Mouse (Mus musculus) bone marrow, adult 2 months (tissue): Measurements from ENCODE around the gene Sf1. TPM values are rescaled to one million over a fixed set of nuclear protein-coding genes. Genes with fewer than 3 reads are reported as not detected.
A peak's percentile ranks its signal among the peaks of the same experiment; 100 is the strongest.

Experiments used
- H3K27ac ChIP-seq: fragments of 200-500 bp; 2 replicates; pipeline ENCODE4 v1.5.1; 2012; ENCODE audit warnings: low read depth, mild to moderate bottlenecking, control low read depth, inconsistent platforms, low read length; ENCODE audit not compliant: control insufficient read depth, poor library complexity, insufficient read depth
- H3K4me1 ChIP-seq: fragments of 200-500 bp; 2 replicates; pipeline ENCODE4 v1.6.1; 2011; ENCODE audit warnings: low read length; ENCODE audit not compliant: control insufficient read depth, insufficient read depth
- H3K4me3 ChIP-seq: fragments of 200-500 bp; replicated peaks from 2 replicates; pipeline ENCODE3; 2011; ENCODE audit warnings: mild to moderate bottlenecking, low read depth, low read length, control low read depth; ENCODE audit not compliant: control insufficient read depth
- CTCF ChIP-seq: fragments of 200-500 bp; IDR thresholded peaks from 2 replicates; pipeline ENCODE4 v1.5.1; 2011; ENCODE audit warnings: low read length, control low read depth; ENCODE audit not compliant: control insufficient read depth, insufficient read depth
- POLR2A ChIP-seq: fragments of 200-500 bp; IDR thresholded peaks from 2 replicates; pipeline ENCODE4 v1.6.1; 2011; ENCODE audit warnings: low read depth, mild to moderate bottlenecking, control low read depth, low read length, borderline replicate concordance; ENCODE audit not compliant: control insufficient read depth
- WGBS: fragments of 180-500 bp; shearing (Covaris S2); methylation state at CpG from one replicate; pipeline ENCODE4 v1.1.7; 2018; 5-methylcytosine and 5-hydroxymethylcytosine counted together
- polyA plus RNA-seq: library from polyadenylated mRNA; stranded (reverse); fragments of >200 nt; gene quantifications from 2 replicates; pipeline ENCODE4 v1.2.4, GENCODE M21; 2011; ENCODE audit warnings: low replicate concordance; ENCODE audit not compliant: missing spikeins, insufficient read depth, insufficient read length

The Sf1 gene
- polyA plus RNA-seq, 1 experiment: 184 TPM

GRCm38 (mm10) chr19:6346661-6347060 lies 16.8 kb upstream of the Sf1 start:
- H3K27ac ChIP-seq: peak overlapping the region; percentile 2; the same call in 1 of the 2 replicates
- H3K4me3 ChIP-seq: peak overlapping the region; percentile 37
- WGBS: 67% methylated on average over 10 of the region's 10 CpGs
- no peak for TF ChIP-seq POLR2A
- no peak for TF ChIP-seq CTCF
- peaks cover 16% of the 10 kb centered on the region for H3K4me1 ChIP-seq

DNA sequence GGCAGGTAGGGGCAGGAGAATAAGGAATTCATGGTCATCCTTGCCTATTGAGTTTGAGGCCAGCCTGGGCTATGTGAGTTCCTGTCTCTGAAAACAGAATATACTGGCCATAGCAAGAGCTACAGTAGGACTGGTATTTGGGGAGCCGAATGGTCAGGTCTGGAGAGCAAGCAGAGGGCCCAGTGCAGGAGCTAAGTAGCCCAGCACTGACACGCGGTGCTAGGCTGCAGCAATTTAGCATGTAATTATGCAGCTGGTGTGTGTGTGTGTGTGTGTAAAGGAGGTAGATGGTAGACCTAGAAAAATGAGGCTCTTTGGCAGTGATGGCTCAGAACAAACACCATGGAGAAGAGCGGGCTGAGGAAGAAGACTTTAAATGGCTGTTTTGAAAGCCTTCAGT lies 15.9 kb upstream of the Sf1 start:
- 84% methylated on average over 4 of the region's 4 CpGs for WGBS
- H3K4me1 ChIP-seq: peaks cover 19% of the 10 kb centered on the region

GRCm38 (mm10) chr19:6348717-6349116 lies 14.8 kb upstream of the Sf1 start:
- TF ChIP-seq POLR2A: no peak
- TF ChIP-seq CTCF: no peak
- WGBS: 29% methylated on average over 9 of the region's 9 CpGs
- no peak overlapping the region; the same call in 1 of the 2 replicates for H3K27ac ChIP-seq
- no peak overlapping the region for H3K4me3 ChIP-seq
- peaks cover 14% of the 10 kb centered on the region for H3K4me1 ChIP-seq

More for the DNA sequence above, 15.9 kb upstream of the Sf1 start:
- Histone ChIP-seq H3K4me3 (no peak overlapping the region), H3K27ac (no peak overlapping the region)
- no peak for TF ChIP-seq CTCF
- TF ChIP-seq POLR2A: no peak

DNA sequence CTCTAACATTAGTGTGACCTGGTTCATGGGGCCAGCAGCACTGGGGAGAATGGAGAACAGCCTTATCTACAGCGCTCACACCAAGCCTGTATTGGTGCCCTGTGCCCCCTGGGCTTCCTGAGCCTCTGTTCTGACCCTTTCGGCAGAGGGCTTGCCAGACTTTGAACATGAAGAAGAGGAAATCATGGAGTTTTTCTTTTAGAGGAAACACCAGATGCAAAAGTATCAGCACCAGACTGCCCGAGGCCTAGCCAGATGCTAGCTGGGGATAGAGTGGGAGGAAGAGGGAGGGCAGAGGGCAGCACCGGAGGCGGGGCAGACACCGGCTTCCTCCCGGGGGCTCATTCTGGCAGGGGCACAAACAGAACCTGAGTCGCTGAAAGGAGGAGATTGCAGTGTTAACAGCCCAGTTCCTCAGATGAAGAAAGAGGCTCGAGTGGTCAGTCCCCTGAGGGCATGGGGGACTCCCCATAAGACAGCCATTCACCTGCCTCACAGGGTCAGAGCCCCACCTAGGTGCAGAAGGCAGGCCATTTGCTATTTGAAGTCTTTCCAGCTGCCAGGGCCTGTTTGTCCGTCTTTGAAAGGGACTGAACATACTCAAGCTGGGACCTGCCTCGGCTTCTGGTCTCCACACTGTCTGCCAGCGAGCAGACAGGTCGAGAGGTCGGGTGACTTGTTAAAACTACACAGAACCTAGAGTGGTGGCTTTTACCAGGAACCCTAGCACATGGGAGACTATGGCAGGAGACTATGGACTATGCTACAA lies 14.1 kb upstream of the Sf1 start:
- WGBS: 12% methylated on average over 14 of the region's 14 CpGs
- peak overlapping the region; percentile 17 for H3K27ac ChIP-seq

GRCm38 (mm10) chr19:6351431-6352106 lies 11.9 kb upstream of the Sf1 start:
- H3K4me1 ChIP-seq: peaks cover 9% of the 10 kb centered on the region
- TF ChIP-seq POLR2A (no peak), CTCF (no peak)
- 66% methylated on average over 14 of the region's 14 CpGs for WGBS

More for the DNA sequence above, 14.1 kb upstream of the Sf1 start:
- Histone ChIP-seq H3K4me1 (peaks cover 14% of the 10 kb centered on the region), H3K4me3 (no peak overlapping the region)
- TF ChIP-seq POLR2A (no peak), CTCF (no peak)

DNA sequence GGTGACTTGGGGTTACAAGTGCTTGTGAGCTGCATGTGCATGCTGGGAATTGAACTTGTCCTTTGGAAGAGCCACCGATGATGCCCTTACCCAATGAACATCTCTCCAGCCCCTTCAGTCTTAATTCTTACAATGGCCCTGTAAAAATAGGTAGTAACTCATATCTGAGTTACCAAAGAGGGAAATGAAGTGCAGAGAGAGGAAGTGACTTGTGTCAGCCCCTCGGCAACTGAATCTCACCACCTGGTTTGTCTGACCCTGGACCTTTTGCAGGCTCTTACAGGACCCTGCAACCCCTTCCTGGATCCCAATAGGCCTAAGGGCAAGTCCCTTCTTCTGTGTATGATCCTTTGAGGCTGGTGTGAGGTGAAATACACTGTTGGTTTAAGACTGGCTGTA lies 11.4 kb upstream of the Sf1 start:
- H3K4me1 ChIP-seq: peaks cover 7% of the 10 kb centered on the region
- no peak overlapping the region for H3K4me3 ChIP-seq
- 12% methylated on average over 2 of the region's 2 CpGs for WGBS
- peak overlapping the region; percentile 27; the same call in 1 of the 2 replicates for H3K27ac ChIP-seq
- TF ChIP-seq CTCF (no peak), POLR2A (no peak)

More at GRCm38 (mm10) chr19:6351431-6352106, 11.9 kb upstream of the Sf1 start:
- Histone ChIP-seq H3K27ac (peak overlapping the region; percentile 12; the same call in 1 of the 2 replicates), H3K4me3 (no peak overlapping the region)

GRCm38 (mm10) chr19:6354030-6354429 lies 9.5 kb upstream of the Sf1 start:
- TF ChIP-seq POLR2A: no peak
- no peak for TF ChIP-seq CTCF
- no peak overlapping the region for H3K27ac ChIP-seq
- peaks cover 5% of the 10 kb centered on the region for H3K4me1 ChIP-seq
- H3K4me3 ChIP-seq: no peak overlapping the region
- WGBS: 89% methylated on average over 7 of the region's 7 CpGs

DNA sequence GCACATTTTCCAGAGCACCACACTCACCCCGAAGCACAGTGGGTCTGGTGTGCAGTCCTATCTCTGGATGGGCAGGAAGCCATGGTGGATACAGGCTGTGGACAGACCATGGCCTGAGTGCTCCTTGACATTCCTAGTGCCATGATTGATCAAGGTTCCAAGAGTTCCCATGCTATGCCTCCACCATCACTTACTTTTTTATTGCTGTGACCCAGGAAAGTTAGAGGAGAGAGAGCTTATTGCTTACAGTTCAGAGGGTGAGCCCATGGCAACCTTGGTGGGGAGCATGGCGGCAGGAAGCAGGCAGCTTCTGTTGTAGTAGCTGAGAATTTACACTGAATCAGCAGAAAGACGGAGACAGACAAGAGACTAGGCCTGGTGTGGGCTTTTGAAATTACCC lies 2.2 kb upstream of the Sf1 start:
- 86% methylated on average over 3 of the region's 3 CpGs for WGBS
- Histone ChIP-seq H3K4me1 (no peaks in the 10 kb centered on the region; the same call in 1 of the 2 replicates), H3K27ac (no peak overlapping the region), H3K4me3 (no peak overlapping the region)
- no peak for TF ChIP-seq CTCF
- no peak for TF ChIP-seq POLR2A
